Mouse (Mus musculus) stomach, postnatal 0 days (tissue): ENCODE measurements around the gene Rufy1. TPM values are rescaled to one million over a fixed set of nuclear protein-coding genes. Genes with fewer than 3 reads are reported as not detected.
A peak's percentile ranks its signal among the peaks of the same experiment; 100 is the strongest.

Experiments used
- ATAC-seq: fragments of 200-750 bp; cut with Nextera tagmentation; 2 replicates; pipeline ENCODE4 v1.8.0; 2017; ENCODE audit not compliant: low FRiP score, low TSS enrichment
- DNase-seq: peaks from one replicate; pipeline ENCODE4 v3.0.0-alpha.2; 2016; ENCODE audit warnings: low spot score
- H3K27ac ChIP-seq: fragments of 300-500 bp; sonication (generic); replicated peaks from 2 replicates; pipeline ENCODE4 v1.5.1; 2014; ENCODE audit warnings: mild to moderate bottlenecking, control low read depth
- H3K27me3 ChIP-seq: fragments of 300-500 bp; sonication (generic); 2 replicates; pipeline ENCODE4 v1.6.1; 2014; ENCODE audit warnings: low read length; ENCODE audit not compliant: control insufficient read depth, insufficient read depth
- H3K36me3 ChIP-seq: fragments of 300-500 bp; sonication (generic); 2 replicates; pipeline ENCODE4 v1.6.1; 2014; ENCODE audit warnings: low read length, mixed read lengths; ENCODE audit not compliant: control insufficient read depth, insufficient read depth
- H3K4me1 ChIP-seq: fragments of 300-500 bp; sonication (generic); replicated peaks from 2 replicates; pipeline ENCODE4 v1.6.1; 2014; ENCODE audit warnings: antibody characterized with exemption; ENCODE audit not compliant: control insufficient read depth, insufficient read depth
- H3K4me2 ChIP-seq: fragments of 300-500 bp; sonication (generic); replicated peaks from 2 replicates; pipeline ENCODE4 v1.6.1; 2014; ENCODE audit warnings: low read depth, mild to moderate bottlenecking, control low read depth, moderate library complexity
- H3K4me3 ChIP-seq: fragments of 300-500 bp; sonication (generic); 2 replicates; pipeline ENCODE4 v1.5.1; 2014; ENCODE audit warnings: low read depth, low read length, control low read depth
- H3K9ac ChIP-seq: fragments of 300-500 bp; sonication (generic); 2 replicates; pipeline ENCODE4 v1.6.1; 2014; ENCODE audit warnings: mild to moderate bottlenecking, low read length, control low read depth, mixed read lengths
- H3K9me3 ChIP-seq: fragments of 300-500 bp; sonication (generic); 2 replicates; pipeline ENCODE4 v1.6.1; 2016; ENCODE audit warnings: low read length; ENCODE audit not compliant: control insufficient read depth
- CTCF ChIP-seq: IDR thresholded peaks from 2 replicates; pipeline ENCODE4 v1.5.1; 2016; ENCODE audit warnings: antibody characterized with exemption, low read depth, mild to moderate bottlenecking, moderate library complexity
- EP300 ChIP-seq: optimal IDR thresholded peaks from 2 replicates; pipeline ENCODE3; 2016; ENCODE audit warnings: antibody characterized with exemption
- WGBS: fragments of 180-500 bp; shearing (Covaris S2); extraction: QIAGEN DNeasy Blood & Tissue Kit; methylation state at CpG from one replicate; pipeline ENCODE4 v1.1.7; 2014; 5-methylcytosine and 5-hydroxymethylcytosine counted together
- polyA plus RNA-seq: library from polyadenylated mRNA; unstranded; fragments of >200 nt; fragmentation: Nextera tagmentation; extraction: Ambion mirVana; gene quantifications from 2 replicates; pipeline ENCODE4 v1.2.1, GENCODE M21; 2015

The Rufy1 gene
- polyA plus RNA-seq, 1 experiment from 2014 or later: 18.7 TPM

- peak overlapping the region; percentile 98 for H3K9ac ChIP-seq
- DNase-seq (no peak), ATAC-seq (no peak)
- no peaks in the 10 kb centered on the region; the same call in 1 of the 2 replicates for H3K4me1 ChIP-seq
- H3K36me3 ChIP-seq: peaks cover 16% of the 10 kb centered on the region
- no peaks in the 10 kb centered on the region for H3K9me3 ChIP-seq
- peak overlapping the region; percentile 85 for H3K4me3 ChIP-seq
- WGBS: 45% methylated on average over 12 of the region's 12 CpGs
- H3K4me2 ChIP-seq: peak overlapping the region; percentile 72
- H3K27me3 ChIP-seq: no peaks in the 10 kb centered on the region
- TF ChIP-seq CTCF: no peak
- no peak for TF ChIP-seq EP300
- no peak overlapping the region for H3K27ac ChIP-seq
Observed at GRCm38 (mm10) chr11:50379023-50379752, 51.7 kb downstream of the Rufy1 start.

GRCm38 (mm10) chr11:50377892-50378684, 52.8 kb downstream of the Rufy1 start:
- H3K36me3 ChIP-seq: peaks cover 12% of the 10 kb centered on the region
- no peaks in the 10 kb centered on the region; the same call in 1 of the 2 replicates for H3K4me1 ChIP-seq
- ATAC-seq: peak; percentile 86
- DNase-seq: peak; percentile 93
- H3K4me2 ChIP-seq: peak overlapping the region; percentile 72
- no peak for TF ChIP-seq EP300
- peak; percentile 72 for TF ChIP-seq CTCF
- H3K27ac ChIP-seq: peak overlapping the region; percentile 100
- H3K9me3 ChIP-seq: no peaks in the 10 kb centered on the region
- no peaks in the 10 kb centered on the region for H3K27me3 ChIP-seq
- WGBS: under 1% methylated on average over 70 of the region's 71 CpGs
- peak overlapping the region; percentile 98 for H3K9ac ChIP-seq
- H3K4me3 ChIP-seq: peak overlapping the region; percentile 85

GRCm38 (mm10) chr11:50376911-50377891, 53.7 kb downstream of the Rufy1 start, which contains the start of gene Hnrnph1:
Hnrnph1 (plus strand) TSS chr11:50376990.
- under 1% methylated on average over 76 of the region's 76 CpGs for WGBS
- peak; percentile 91 for ATAC-seq
- Histone ChIP-seq H3K4me1 (no peaks in the 10 kb centered on the region; the same call in 1 of the 2 replicates), H3K4me3 (peak within 1 kb of the TSS; percentile 85), H3K9me3 (no peaks in the 10 kb centered on the region), H3K9ac (peak within 1 kb of the TSS; percentile 98), H3K27ac (peak within 1 kb of the TSS; percentile 100), H3K36me3 (peaks cover 4% of the 10 kb centered on the region), H3K4me2 (peak within 1 kb of the TSS; percentile 99), H3K27me3 (no peaks in the 10 kb centered on the region)
- TF ChIP-seq CTCF: no peak
- peak; percentile 68 for TF ChIP-seq EP300
- DNase-seq: peak; percentile 98

- 31% methylated on average over 10 of the region's 10 CpGs for WGBS
Observed at GRCm38 (mm10) chr11:50376156-50376790, 54.7 kb downstream of the Rufy1 start.

GRCm38 (mm10) chr11:50375421-50375820, 55.5 kb downstream of the Rufy1 start:
- Histone ChIP-seq H3K27me3 (no peaks in the 10 kb centered on the region), H3K9ac (no peak overlapping the region), H3K4me2 (no peak overlapping the region), H3K4me3 (no peak overlapping the region), H3K27ac (no peak overlapping the region), H3K36me3 (peaks cover 4% of the 10 kb centered on the region; the same call in 1 of the 2 replicates), H3K4me1 (no peaks in the 10 kb centered on the region; the same call in 1 of the 2 replicates), H3K9me3 (no peaks in the 10 kb centered on the region)
- no peak for DNase-seq
- 80% methylated on average over 5 of the region's 5 CpGs for WGBS
- TF ChIP-seq CTCF: no peak
- TF ChIP-seq EP300: no peak
- ATAC-seq: no peak

More at GRCm38 (mm10) chr11:50376156-50376790, 54.7 kb downstream of the Rufy1 start:
- DNase-seq (no peak), ATAC-seq (no peak)
- Histone ChIP-seq H3K9ac (peak overlapping the region; percentile 82), H3K4me1 (no peaks in the 10 kb centered on the region; the same call in 1 of the 2 replicates), H3K4me3 (peak overlapping the region; percentile 85), H3K9me3 (no peaks in the 10 kb centered on the region), H3K36me3 (peaks cover 4% of the 10 kb centered on the region; the same call in 1 of the 2 replicates), H3K4me2 (peak overlapping the region; percentile 99), H3K27ac (peak overlapping the region; percentile 100), H3K27me3 (no peaks in the 10 kb centered on the region)
- TF ChIP-seq CTCF: no peak
- TF ChIP-seq EP300: no peak
